Mouse (Mus musculus) T-helper 1 cell (primary cell): ENCODE measurements around the gene Mta1.

Source experiments
- in situ Hi-C: fragments of 300-600 bp; cut with MboI, MseI; formaldehyde crosslinking; loops from one replicate; pipeline ENCODE4 v1.15.1; 2025; ENCODE audit warnings: high pct_unique_total_duplicates

Mta1 gene

GRCm38 (mm10) chr12:113185442-113186291 is 87.6 kb downstream of the Mta1 start, which contains the start of gene Tmem121:
Gene Tmem121 (plus strand): TSS chr12:113185930.
- in situ Hi-C loops, result no loop called here

GRCm38 (mm10) chr12:113186326-113187010 is 88.4 kb downstream of the Mta1 start:
- in situ Hi-C loops, result no loop called here
